Mouse (Mus musculus): ENCODE measurements around the gene Gtf2h4.

DNA sequence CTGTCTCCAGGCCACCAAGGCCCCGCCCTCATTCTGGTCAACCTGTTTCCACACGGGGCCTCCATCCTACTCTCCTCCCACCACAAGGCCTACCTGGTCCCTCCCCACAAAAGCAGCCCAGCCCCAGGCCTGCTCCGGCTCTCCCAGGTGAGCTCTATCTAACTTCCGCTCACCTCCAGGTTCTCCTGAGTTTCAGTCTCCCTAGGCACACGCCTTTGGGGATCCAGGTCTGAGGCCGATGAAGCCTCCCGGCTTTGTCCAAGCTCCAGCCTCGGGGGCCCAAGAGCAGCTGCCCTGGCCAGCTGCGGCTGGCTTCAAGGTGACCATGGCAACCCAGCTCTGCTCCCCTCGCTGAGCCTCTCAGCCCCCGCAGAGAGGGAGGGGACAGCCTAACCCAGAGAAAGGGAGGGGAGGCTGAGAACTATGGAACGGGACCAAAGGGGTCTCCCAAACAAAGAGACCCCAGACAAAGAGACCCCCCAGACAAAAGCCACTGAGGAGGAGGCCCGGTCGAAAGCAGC is 30.3 kb upstream of the Gtf2h4 start:
- TF ChIP-seq GATA1 (IDR thresholded peaks at IDR 0.05; ENCODE audit: borderline replicate concordance, low read length) (no peak), FLI1 (IDR thresholded peaks at IDR 0.05; ENCODE audit: low read length) (no peak)

Measured in megakaryocyte, embryonic 14.5 days (primary cell).